Mouse (Mus musculus) gastrocnemius, postnatal 36 days (tissue): ENCODE results near the gene Slc25a1. TPM values are rescaled to one million over a fixed set of nuclear protein-coding genes. Genes with fewer than 3 reads are reported as not detected.

Experiments
- DNase-seq, 2 experiments: peaks; one replicate each; pipeline ENCODE4 v3.0.0; 2022
- intact Hi-C: fragments of 180-260 bp; cut with DNase I; formaldehyde crosslinking; loops from one replicate; pipeline ENCODE4 v1.15.1; 2025
- total RNA-seq, 2 experiments: library from RNA; stranded (reverse); gene quantifications; 2 replicates each; pipeline ENCODE4 v1.2.3; 2021

Gene Slc25a1
- total RNA-seq, 2 experiments from 2014 or later = 2.7 to 5.5 TPM

DNA sequence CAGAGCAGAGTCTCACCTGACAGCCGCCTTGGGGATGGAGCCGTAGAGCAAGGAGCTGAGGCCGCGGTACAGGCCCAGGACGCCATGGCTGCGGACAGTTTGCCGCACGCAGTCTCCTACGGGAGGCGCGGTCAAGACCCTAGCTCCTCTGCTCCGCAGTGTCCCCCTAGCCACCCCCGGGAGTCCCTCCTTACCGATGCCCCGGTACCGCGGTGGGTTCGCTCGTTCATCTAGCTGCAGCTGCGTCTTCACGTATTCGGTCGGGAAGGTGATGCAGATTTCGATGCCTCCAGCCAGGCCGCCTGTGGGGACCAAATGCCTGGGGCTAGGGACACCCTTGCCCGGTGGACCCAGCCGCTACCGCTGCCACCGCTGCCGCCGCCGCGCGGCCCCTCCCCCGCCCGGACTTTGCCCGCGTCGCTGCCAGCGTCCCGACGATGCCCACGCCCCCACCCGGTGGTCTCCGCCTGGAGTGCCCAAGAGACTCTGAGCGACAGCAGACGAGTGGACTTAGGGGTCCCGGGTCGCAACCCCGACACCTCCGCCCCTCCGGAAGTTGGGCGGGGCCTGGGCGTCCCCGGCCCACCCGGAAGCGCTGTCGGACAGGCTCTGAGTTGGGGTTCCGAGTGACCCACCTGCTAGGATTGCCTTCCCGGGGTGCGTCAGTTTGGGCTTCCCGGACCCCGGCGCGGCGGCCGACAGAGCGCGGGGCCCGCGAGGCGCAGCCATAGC lies 502 bp downstream of the Slc25a1 start:
- no peak for DNase-seq
- intact Hi-C loops = no loop called here

DNA sequence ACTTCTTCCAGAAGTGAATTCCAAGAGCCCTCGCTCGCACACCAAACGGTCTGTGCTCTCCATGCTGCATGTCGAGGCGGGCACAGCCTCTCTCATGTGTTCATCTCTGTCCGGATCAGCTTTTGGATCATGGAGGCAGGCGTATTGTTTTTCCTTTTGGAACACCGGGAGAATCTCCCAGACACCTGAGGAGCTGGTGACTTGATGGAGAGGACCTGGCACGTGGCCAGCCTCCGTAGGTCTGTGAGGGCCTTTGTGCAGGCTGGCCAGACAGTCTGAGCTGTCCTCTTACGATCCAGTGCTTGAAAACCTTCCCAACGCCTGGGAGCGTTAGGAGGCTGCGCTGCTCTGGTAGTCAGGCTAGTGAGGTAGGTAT lies 5.9 kb downstream of the Slc25a1 start:
- peak in 1 of 2 experiments; percentile 37 for DNase-seq
- intact Hi-C loops = no loop called here

DNA sequence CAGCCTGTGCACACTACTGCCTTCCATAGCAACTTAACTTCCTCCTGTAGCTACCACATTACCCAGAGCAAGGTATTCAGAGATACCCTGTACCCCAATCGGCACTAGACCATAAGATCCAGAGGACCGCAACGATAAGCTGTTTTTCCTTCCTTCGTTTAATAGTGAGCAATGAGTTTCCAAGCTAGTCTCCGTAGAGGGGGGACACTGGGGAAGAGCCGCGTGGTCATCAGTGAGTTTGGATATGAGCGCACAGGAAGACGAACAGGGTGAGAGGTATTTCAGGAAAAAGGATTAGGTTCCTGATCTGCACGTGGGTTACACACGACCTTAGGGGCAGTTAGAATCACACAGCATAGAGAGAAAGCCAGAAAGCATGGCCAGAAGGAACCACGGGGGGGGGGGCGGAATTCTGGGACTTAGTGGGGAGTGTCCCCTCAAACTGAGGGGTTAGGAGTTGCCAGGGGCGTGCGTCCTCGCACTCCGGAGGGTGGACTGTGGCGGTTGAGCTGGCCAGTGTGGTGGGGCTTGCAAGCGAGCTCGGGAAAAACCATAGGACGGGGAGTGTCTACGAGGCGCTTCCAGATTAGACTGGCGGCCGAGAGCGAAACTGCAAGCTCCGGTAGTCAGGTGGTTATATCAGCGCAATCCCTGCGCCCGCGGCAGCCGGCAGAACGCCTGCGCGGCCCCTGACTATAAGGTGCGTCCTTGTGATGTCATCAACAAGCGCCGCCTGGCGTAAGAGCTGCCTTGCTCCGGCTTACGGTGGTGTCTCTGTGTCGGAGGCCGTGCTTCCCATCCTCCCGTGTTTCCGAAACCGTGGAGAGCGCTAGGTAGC lies 6.5 kb downstream of the Slc25a1 start:
- intact Hi-C loops = no loop called here
- DNase-seq = peak; percentile 90 to 93

DNA sequence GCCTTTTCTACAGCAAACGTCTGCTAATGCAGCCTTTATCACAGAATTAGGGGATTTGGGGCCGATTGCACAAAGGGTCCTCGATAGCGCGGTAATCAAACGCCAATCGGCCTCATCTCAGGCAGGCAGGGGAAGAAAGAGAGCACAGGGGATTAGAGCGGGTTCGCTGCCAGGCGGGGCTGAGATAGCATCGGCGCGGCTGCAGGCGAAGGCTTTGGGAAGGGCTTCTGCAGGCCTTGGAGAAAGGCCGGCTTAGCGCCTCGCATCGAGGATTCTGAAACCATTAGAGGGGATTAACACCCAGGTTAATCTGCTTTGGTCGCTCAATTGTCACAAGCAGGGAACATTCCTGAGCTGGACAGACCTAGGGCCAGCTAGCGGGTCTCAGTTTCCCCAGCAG lies 7.4 kb downstream of the Slc25a1 start:
- no peak for DNase-seq
- intact Hi-C loops = no loop called here

DNA sequence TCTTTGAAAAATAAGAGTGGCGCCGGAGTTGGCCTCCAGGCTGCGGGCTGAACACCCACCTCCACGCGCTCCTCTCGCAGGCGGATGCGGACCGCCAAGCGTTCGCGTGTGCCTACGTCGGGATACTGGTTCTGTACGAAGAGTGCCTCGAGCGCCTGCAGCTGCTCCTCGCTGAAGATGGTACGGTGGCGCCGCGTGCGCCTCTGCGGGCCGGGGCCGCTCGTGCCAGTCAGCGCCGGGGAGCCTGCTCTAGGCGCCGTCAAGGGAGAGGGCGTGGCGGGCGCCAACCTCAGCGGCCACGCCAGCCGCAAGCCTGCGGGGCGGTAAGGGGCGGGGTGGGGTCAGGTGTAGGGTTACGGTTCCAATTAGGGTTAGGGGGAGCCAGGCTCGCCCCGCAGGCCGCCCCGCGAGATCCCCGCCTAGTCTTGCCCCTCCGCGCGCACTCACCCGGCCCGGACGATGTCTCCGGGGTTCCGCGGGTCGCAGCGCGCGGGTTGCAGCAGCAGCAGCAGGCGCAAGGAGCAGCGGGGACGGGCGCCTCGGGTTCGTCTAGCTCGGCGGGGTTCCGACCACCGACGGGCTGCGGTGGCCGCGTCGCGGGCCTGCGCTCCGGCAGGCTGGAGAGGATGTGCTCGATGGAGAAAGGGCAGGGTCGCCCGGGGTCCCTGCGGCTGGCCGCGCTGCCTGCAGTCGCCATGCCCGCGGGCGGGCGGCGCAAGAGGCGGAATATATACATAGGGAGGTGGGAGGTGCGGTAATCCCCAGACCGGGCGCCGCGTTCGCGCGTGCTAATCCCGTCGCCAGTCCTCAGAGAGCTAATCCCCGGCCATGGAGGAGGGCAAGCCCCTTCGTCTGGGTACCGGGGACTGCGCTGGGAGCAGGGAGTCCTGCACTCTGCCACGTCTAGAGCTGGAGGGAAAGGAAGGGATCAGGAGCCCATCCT lies 13.4 kb downstream of the Slc25a1 start, which contains the start of gene Gsc2:
Gene Gsc2 (minus strand): TSS at position 753 of the 943 bp plus-strand sequence.
- intact Hi-C loops = loop anchor here (5.0 kb wide), 2 partner anchors 73 to 133 kb away; no protein-coding TSS in a partner anchor
- DNase-seq = no peak

DNA sequence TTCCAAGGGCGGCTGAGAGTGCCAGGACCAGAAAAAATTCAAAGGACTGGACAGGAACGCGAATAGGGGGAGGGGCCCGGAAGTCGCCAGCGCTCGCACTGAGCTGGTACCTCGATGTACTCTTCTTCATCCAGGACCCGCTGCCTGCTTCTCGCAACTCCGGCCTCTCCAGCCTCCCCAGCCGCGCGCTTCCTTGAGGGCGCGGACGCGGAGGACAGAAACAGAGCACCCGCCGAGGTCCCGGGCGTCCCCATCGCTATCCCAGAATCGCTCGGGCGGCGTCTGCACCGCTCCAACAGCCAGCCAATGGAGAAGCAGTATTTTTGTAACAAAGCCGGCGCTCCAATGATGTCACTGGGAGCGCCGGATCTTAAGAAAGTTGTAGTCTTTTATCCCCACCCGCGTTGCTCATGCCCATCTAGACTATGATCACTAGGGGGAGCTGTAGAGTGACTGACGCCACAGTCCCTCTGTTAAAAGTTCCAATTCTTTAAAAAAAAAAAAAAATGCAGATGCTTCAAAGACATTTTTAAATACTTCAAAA lies 16.9 kb downstream of the Slc25a1 start, which contains the start of gene Ess2:
Gene Ess2 (minus strand): TSS at position 297 of the 544 bp plus-strand sequence.
- DNase-seq = peak; percentile 79 to 84
- intact Hi-C loops = loop anchor here (5.0 kb wide), 1 partner anchor 136 kb away; no protein-coding TSS in a partner anchor

DNA sequence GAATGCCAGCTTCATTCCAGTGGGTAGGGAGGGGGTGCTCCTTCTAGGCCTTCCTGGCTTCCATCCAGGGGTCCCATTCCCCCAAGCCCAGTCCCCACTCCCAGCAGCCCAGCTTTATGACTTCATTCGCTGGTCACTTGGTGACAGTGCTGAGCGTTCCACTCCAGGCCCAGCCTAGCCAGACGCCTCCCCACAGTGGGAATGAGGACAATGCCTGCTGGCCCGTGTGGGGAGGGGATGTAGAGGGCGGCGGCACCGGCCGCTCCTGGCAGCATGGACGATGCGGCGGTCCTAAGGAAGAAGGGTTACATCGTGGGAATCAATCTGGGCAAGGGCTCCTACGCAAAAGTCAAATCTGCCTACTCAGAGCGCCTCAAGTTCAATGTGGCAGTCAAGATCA lies 29.6 kb downstream of the Slc25a1 start, which contains the start of the genes Dgcr2 and Tssk2:
Gene Dgcr2 (minus strand): TSS at position 101 of the 400 bp plus-strand sequence.
Gene Tssk2 (plus strand): TSS at position 176 of the 400 bp plus-strand sequence.
- DNase-seq = no peak
- intact Hi-C loops = no loop called here

DNA sequence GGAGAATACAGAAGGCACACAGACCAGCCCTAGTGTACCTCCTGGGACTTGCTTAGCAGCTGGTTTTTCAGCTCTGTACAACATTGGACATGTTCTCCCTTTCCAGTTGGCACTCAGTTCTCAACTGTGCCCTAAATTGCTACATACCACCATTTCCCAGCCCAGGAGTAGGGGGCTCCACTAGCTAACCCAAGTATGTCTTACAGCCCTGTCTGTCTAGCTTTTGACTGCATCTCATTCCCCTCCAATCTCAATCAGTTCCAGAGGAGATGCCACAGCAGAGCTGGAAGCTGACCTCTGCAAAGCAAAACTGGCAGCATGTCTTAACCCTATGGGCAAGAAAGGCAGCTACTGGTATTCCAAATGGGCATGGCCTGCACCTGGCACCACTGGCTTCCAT lies 31.9 kb downstream of the Slc25a1 start:
- intact Hi-C loops = no loop called here
- DNase-seq = no peak

DNA sequence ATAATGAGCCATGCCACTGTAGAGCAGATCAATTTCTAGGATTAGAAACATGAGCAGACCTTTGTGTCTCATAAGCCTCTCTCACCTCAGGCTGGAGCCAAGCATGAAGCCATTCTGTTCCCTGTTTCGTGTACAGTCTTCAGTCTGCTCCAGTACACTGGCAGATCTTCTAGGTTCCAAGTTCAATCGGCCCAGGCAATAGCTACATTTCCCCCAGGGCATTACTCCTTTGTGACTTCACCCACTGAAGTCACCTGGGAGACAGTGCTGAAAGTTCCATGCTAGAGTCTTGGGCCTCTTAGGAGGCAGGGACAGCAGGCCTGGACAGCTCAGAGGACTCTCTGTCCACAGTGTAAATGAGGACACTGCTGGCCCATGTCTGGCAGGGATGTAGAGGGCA lies 34.1 kb downstream of the Slc25a1 start, which contains the start of gene Tssk1:
Gene Tssk1 (plus strand): TSS at position 301 of the 400 bp plus-strand sequence.
- no peak for DNase-seq
- intact Hi-C loops = no loop called here

DNA sequence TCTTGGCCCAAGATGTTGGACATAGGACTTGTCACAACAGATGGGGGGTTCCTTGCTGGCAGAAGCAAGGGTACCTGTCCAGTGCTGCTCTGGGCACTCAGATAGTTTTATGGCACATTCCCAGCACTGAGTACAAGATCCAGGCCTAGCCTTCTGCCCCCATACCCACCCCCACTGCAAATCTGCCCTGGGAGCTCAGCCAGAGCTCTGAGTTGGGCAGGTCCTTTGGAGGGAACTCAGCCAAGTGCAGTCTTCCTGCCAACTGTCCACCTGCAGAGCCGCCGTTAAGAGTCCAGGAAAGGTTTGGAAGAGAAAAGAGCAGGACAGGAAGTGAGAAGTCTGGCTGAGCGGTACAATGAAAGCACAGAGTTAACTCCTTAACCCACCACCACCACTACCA lies 35.4 kb downstream of the Slc25a1 start:
- DNase-seq = no peak

DNA sequence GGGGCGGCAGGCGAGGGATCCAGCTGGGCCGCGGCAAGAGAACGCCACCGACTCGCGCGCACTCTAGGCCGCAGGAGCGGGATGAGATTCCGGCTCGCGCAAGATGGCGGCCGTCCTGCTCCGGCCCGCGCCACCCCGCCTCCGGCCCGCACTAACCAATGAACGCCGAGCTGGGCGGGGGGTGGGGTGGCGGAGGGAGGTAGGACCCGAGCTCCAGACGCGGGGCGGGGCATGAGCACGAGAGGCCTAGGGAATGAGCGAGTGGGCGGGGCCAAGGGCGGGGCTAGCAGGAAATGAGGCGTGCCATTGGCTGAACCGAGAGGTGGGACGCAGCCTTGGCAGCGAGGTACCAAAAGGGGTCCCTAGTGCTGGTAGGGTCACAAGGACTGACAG lies 36.5 kb downstream of the Slc25a1 start, which contains the start of gene Gm20518:
Gene Gm20518 (minus strand): TSS at position 105 of the 393 bp plus-strand sequence.
- intact Hi-C loops = no loop called here
- peak; percentile 99 for DNase-seq

More for the DNA sequence above, 35.4 kb downstream of the Slc25a1 start:
- intact Hi-C loops = no loop called here

DNA sequence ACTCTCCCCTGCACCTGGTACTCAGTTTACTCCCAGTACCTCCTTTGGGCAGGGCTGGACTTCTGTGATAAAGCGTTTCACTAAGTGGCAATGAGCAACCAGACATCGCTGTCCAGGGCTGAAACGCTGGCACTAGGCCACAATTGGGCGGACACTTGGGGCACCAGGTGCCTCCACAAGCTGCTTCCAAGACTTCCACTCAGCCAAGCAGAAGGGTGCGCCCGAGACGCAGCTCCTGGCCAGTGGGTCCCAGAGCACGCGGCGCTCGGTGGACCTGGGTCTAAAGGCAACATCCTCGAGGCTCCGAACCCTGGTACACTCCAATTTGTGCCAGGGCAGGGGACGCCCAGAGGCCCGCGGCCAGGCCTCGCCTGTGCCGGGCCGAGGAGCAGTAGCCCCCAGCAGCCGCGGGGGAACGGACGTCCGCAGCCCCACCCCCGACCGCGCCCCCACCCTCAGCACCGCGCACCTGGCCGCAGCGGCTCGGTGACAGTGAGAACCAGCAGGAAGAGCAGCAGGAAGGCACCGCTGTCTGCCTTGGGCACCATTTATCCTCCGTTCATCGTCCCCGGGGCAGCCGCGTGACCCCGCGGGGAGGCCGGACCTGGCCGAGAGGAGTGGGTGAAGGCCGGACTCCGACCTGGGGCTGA lies 37.0 kb downstream of the Slc25a1 start:
- intact Hi-C loops = no loop called here

DNA sequence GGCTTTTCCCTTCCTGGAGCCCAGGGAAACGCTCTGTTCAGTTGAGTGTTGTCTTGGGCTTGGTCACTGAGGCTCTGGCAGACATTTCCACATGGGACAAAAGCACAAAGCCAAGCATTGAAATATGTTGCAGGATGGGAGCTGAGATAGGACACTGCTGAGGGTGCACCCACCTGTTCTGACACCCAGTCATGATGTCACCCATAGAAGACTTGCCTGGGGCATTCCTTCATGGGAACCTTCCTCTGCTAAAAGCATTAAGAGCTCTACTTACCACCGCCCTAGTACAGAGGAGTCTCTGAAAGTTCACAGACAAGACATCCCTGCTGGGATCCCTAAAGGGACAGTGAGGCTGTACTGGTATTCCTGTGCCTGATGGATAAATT lies 37.7 kb downstream of the Slc25a1 start:
- DNase-seq = peak in 1 of 2 experiments; percentile 12
- intact Hi-C loops = no loop called here

More for the DNA sequence above, 37.0 kb downstream of the Slc25a1 start:
- DNase-seq = peak; percentile 61 to 68

DNA sequence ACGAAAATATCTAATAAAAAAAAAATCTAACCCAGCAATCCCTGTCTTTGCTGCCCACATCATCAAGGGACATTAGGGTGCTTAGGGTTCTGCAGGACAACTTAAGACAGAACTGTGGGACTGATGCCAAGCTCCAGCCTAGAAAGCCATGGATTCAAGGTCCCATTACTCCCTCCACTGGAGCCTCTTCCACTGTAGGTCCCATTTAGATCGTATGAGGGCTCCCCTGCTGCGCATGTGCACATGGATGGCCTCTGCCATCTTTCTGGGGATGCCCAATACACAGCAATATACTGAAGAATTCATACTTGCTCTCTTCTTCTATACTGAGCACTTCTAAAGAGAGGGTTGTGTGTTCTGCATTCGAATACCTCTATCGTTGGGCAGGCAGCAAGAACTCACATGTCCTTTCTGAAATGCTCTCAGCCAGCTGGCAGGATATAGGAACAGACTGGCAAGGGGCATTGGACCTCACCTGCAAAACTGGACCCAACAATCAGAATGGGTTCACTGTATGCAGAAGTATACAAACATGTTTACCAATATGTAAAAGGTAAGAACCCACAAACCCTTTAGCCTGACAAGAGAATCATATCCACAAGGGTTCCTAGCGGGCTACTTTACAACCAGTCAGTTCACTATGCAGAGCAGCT lies 38.2 kb downstream of the Slc25a1 start:
- DNase-seq = peak in 1 of 2 experiments; percentile 4
- intact Hi-C loops = no loop called here

DNA sequence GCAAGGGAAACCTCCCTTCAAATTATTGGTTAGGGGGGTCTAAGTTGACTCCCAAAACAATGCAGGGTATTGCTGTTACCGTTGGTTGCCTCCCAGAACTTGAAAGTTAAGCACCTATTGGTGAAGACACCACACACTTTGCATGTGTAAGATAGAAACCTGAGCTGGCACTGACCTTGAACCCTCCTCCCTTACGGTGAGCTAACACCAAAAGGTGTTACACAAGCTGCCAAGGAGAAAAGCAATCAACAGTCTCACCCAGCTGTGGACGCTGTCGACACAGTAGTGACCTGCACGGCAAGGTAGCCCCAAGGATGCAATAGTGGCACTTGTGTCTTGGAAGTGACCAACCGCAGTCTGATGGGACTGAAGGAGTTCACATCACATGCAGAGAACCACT lies 43.9 kb downstream of the Slc25a1 start:
- DNase-seq = no peak
- intact Hi-C loops = no loop called here

DNA sequence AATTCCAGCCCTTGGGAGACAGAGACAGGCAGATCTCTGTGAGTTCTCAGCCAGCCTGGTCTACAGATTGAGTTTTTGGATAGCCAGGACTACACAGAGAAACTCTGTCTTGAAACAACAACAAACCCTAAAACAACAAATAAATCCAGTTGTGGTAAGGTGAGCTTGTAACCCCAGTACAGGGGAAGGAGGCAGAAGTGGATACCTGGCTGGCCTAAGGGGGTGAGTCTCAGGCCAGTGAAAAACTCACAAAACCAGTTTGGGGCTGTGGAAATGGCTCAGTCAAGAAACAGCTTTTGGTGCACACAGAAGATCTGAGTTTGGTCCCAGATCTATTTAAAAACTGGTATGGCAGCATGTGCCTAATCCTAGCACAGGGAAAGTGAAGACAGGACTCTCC lies 45.8 kb downstream of the Slc25a1 start:
- no peak for DNase-seq
- intact Hi-C loops = no loop called here

DNA sequence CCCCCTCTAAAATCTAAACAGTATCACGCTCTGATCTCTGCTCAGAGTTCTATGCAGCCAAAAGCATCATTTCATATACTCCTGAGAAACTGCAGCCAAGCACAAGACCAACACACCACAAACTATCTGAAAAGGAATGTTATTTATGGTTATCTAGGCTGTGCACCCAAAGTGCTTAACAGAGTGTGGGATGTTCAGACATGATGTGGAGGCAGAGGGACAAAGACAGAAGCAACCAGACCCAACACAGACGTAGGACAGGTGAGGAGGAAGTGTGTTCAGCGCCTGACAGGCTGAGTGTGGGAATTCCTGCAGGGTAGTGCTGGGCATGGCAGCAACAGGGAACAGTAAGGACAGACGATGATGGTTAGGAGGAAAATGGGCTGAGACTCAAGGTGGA lies 48.4 kb downstream of the Slc25a1 start:
- no peak for DNase-seq
- intact Hi-C loops = no loop called here

DNA sequence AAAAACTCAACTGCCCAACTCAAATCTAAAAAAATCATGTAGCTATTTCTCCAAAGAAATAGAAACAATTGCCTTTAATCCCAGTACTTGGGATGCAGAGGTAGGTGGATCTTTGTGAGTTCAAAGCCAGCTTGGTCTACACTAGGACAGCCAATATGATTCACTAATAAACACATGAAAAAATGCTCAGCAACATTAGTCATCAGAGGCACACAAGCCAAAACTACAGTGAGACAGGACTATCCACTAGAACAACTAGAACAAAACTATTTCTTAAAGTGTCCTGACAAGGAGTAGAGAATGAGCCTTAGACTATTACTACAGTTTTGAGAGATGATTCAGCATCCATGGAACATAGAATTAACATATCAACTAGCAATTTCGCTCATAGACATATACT lies 51.9 kb downstream of the Slc25a1 start:
- intact Hi-C loops = no loop called here
- no peak for DNase-seq
